Mouse (Mus musculus) gastrocnemius, postnatal 14 days (tissue): ENCODE measurements around the gene Cept1. TPM values are rescaled to one million over a fixed set of nuclear protein-coding genes. Genes with fewer than 3 reads are reported as not detected.
A peak's percentile ranks its signal among the peaks of the same experiment; 100 is the strongest.
"Not testable (repeated sequence)": the region's sequence is repeated elsewhere in the genome, so short reads cannot be mapped to it uniquely, and the experiment has no call there.

Experiments
- DNase-seq: peaks from one replicate; pipeline ENCODE4 v3.0.0; 2021; ENCODE audit warnings: mixed read lengths
- intact Hi-C: fragments of 180-260 bp; cut with DNase I; formaldehyde crosslinking; loops from one replicate; pipeline ENCODE4 v1.15.1; 2025; ENCODE audit warnings: low total_unique reads
- long read RNA-seq, 2 experiments: library from polyadenylated mRNA; stranded (forward); transcript quantifications; one replicate each; pipeline ENCODE4 v2.0.0; 2021
- total RNA-seq, 2 experiments: library from RNA; stranded (reverse); gene quantifications; 2 replicates each; pipeline ENCODE4 v1.2.3; 2021

Gene Cept1
- total RNA-seq = 10 to 100 TPM; 14.7 to 16.1 TPM
- long read RNA-seq, experiment 1, transcript Cept1-202 (9 exons, 2,814 nt) = major isoform, 12 of 17 reads
- long read RNA-seq, experiment 1, partial matches to known transcripts = 0 of 17 reads
- long read RNA-seq, experiment 1, other reads (novel, unspliced or antisense) = 4 of 17 reads
- long read RNA-seq, experiment 2, transcript Cept1-202 (9 exons, 2,814 nt) = major isoform, 7 of 15 reads
- long read RNA-seq, experiment 2, transcript Cept1-201 (9 exons, 2,020 nt) = minor isoform, 5 of 15 reads
- long read RNA-seq, experiment 2, partial matches to known transcripts = 1 of 15 reads
- long read RNA-seq, experiment 2, other reads (novel, unspliced or antisense) = 2 of 15 reads

DNA sequence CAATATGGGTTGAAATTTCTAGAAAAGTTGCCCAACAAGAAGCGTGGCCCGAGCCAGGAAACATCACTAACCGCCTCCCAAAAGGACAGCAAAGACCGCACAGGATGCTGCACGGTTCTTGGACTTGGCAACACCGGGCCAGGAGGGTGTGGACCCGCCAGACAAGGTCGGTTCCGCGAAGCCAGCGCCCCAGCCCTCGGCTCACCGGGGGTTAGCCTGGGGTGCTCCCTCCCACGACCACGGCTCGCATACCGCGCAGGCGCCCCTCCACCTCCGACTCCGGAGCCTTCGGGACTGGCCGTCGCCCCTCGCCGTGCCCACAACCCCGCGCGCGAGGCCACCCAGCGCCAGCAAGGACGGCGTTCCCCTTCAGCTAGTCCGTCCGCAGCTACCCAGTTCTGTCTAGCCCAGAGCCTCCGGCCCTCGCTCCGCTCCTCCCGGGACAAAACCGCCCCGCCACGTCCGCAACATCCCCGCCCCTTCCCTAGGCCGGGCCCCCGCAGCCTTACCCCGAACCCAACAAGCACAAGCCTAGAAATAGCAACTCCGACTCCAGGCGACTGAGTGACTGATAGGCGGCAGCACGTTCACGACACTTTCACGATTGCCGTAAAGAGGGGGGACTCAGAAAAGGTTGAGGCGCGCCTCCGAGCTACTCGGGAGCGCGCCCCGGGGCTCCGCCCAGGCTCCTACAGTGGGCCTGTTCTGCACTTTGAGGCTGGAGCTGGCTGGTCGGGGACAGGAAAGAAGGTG, at the start of gene Cept1, which contains the start of gene Dram2:
TSS of gene Cept1 (minus strand) at position 632 of the 753 bp plus-strand sequence.
TSS of gene Dram2 (plus strand) at position 628 of the 753 bp plus-strand sequence.
- intact Hi-C loops = no loop called here
- DNase-seq = peak; percentile 91

DNA sequence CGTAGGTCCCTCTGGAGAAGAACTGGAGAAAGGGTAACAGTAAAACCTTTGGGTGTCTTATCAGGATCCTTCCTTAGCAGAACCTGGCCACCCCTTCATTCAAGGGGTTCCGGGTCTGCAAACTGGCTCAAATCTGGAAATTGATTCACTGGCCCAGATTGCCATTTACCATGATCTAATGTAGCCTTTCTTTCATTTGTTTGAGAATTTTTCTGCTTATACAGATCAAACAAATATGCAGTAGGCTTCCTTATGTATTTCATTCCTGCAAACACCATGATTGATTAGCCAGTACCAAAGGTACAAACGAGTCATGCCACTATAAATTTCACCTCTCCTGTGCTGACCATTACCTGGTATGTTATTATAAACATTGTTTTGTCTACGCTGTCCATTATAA, 46.0 kb upstream of the Cept1 start:
- DNase-seq, intact Hi-C loops: not testable (repeated sequence)

DNA sequence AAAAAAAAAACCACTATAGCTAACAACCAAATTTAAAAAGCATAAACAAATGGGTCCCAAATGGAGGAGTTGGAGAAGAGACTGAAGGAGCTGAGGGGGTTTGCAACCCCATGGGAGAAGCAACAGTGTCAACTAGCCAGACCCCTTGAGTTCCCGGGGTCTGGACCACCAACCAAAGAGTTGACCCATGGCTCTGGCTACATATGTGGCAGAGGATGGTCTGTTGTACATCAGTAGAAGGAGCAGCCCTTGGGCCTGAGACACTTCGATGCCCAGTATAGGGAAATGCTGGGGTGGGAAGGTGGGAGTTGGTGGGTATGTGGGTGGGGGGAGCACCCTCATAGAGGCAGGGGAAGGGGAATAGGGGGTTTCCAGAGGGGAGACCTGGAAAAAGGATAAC, 31.7 kb upstream of the Cept1 start:
- DNase-seq = no peak
- intact Hi-C loops = no loop called here

DNA sequence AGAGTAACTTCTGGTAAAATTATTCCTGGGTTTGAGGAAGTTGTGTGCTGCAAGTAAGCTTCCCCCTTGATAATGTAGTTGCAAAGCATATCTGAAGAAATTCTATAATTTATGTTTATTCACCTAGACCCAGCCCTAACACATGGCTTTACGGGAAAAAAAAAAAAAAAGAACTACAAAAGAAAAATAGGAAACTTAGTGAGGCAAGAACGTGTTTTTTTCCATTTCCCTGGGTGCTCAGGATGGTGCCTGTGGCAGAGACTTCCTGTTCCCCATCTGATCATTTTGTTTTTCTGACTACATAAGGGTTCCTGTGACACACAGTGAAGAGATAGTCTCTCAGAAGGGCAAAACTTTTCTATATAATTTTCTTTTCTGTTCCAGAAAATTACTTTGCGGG, 25.6 kb upstream of the Cept1 start:
- intact Hi-C loops = no loop called here
- DNase-seq = no peak

DNA sequence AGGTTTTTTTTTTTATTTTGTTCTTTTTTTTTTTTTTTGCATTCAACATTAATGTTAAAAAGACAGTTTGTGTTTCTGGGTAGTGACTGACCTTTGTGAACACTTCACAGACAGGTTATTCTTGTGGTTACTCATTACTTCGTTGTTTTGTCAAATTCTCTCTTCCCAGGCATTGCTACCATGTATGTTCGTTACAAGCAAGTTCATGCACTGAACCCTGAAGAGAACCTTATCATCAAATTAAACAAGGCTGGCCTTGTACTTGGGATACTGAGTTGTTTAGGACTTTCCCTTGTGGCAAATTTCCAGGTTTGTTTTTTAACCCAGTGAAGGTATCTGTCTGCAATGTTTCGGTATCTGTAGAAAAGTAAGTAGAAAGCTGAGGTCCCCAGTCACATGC, 18.3 kb upstream of the Cept1 start:
- intact Hi-C loops = no loop called here
- DNase-seq = no peak

DNA sequence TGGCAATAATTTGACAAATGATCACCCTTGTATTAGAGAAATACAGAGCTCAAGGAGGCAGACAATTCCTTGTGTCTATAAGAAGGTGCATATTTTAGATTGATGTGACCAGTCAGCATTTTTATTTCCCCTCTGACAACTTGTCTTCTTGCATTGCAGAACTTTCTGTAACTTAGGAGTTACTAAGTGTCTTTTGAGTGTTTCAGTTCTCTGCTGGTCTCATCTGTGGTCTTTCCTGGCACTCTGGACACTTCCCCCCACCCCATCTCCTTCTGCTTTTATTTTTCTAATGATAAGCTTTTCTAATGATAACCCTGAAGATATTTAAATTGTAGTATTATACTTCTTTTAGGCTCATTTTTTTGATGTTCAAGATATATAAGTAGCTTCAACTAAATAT, 10.7 kb upstream of the Cept1 start:
- DNase-seq = no peak
- intact Hi-C loops = no loop called here

DNA sequence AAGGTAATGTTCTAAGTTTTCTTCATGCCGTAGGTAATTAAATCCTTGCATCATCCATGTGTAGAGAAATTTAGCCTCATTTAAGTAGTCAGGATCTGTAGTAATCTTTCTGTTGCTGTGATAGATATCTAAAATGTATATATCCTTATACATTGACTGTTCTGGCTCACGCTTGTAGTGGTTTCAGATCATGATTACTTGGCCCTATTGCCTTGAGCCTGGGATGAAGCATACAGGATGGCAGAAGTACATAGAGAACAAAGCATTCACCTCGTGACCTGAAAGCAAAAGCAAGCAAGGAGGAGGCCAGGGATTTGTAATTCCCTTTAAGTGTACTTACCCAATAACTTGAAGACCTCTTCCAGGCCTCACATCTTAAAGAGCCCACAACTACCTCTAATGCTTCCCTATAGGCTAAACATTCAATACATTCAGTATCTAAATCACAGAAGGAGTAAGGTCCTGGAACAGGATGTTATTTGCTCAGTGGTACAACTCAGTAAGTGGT, 8.2 kb upstream of the Cept1 start:
- intact Hi-C loops = no loop called here
- no peak for DNase-seq

DNA sequence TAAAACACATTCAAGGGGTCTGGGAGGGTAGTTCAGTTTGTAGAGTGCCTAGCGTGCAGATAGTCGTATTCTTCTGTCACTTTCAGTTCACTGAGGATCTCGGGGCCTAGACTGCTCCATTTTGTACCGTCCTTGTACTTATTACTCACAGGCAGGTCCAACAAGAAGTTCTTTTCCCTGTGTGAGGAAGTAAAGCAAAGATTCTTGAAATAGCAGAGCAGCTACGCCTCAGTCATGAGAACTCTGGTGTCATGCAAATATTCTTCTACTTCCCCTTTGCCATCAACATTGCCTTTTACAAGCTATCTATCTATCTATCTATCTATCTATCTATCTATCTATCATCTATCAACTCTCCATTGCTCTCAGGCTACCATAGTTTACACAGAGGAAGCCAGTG, 5.8 kb upstream of the Cept1 start:
- DNase-seq = no peak
- intact Hi-C loops = no loop called here

DNA sequence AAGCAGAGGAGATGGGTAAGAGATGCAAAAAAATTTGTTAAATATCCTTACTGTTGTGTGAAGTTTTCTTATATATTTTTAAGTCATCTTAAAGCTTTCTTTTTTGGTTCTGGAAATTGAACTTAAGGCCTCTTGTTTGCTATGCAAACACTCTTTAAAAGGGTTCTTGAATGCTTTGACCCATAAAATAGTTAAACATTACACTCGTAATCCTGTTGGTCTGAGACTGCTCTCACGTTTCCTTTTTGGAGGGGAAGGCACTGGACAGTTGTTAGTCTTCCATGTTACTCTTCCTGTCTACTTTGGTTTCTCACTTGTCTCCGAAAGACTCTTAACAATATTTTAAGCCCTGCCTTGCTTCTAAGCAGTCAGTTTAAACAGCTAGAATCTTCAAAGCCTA, 1.4 kb upstream of the Cept1 start:
- intact Hi-C loops = no loop called here
- no peak for DNase-seq

DNA sequence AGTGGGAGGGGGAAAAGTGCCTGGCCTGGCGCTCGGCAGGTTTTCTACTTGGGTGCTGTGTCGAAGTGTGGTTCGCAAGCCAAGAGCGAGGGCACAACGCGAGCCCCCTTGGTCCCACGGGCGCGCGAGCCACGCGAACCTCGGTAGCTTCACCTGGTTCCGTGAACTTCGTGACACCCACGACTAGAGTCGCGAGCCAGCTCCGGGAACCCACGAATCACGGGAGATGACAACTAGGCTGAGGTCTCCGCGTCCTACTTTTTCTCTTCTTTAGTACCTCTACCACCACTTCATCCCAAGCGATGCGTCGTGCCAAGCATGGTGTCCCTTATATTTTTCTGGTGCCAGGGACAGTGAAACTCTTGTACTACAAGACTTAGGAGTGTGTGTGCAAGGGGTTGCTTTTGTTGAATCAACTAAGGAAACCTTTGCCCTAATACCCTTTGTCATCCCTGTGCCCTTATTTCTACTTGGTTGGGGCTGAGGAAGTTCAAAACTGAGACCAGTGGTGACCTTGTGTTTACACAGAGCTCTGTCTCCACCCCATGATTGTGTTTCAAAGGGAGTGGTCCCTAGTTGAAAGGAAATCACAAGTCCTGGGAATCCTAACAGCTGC, 430 bp upstream of the Cept1 start:
- intact Hi-C loops = no loop called here
- no peak for DNase-seq

DNA sequence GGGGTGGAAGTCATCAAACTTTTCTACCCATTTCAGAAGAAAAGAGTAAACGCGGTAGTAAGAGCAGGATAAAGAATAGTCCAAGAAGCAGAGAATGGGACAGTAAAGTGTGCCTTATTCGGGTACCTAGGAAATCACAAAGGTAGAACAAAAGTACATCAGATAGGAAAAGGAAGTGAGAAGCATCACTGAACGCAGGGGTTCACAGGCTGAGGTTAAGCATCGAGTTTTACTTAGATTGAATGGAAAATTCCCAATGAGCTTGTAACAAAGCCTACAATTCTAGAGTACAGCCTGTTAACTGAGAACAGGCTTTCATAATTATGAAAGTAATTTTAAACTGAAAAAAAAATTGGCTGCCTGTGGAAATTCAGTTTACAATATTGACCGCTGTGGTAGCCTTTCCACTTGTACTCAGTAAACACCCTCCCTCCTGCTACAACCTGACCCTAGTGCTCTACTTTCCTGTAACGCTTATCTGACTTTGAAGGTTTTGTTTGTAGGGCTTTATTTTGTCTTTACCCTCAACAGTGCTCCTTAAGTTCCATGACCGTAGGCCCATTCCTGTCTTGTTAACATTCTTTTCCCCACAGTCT, 2.8 kb downstream of the Cept1 start:
- DNase-seq = no peak
- intact Hi-C loops = no loop called here

DNA sequence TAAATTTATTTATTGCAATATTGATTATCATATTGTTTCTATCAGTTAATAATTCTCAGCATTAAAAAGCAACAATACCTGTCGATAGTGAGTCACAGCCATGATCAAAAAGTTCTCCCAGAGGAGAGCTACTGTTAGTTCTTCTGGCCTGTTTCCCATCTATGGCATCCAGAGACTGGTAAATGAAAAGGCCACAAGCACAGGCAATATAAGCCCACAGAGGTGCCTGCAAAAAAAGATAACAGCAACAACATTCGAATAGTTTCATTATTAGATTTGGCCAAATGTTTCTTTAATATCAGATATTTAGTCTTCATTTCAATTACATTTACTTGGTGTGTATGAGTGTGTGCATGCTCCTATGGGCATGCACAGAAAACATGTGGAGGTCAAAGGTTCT, 14.3 kb downstream of the Cept1 start:
- DNase-seq = no peak
- intact Hi-C loops = no loop called here

DNA sequence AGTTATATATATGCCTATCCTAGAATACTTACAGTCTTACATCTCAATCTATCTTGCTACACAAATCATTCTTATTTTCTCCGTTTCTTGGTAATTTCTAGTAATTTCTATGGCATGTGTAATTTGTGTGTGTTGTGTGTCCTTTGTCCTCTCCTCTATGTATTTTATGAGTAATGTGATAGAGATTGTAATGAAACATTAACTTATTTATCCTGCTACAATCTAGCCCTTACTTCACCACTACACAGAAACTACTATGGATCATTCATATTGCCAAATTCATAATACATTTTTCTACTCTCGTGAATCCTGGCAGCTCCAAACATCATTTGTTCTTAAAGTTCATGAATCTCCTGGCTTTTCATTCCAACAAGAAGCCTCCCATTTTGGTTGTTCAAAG, 19.6 kb downstream of the Cept1 start:
- no peak for DNase-seq
- intact Hi-C loops = no loop called here

DNA sequence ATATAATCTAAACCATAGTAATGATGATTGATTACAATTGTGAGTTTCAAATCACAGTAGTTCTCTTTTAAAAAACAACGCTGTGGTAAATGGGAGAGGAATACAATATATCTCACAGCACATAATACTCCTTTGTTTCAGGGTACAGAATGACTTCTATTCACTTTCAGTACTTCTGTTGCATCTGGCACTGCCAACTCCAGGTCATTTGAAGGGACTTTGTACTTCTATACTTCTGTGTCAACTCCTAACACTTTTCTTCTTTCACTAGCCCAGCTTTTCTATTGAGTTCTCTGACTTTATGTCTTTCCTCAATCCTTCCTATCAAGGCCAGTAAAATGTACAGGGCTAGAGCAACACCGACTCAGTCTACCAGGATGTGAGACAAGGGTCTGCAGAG, 21.2 kb downstream of the Cept1 start:
- intact Hi-C loops = no loop called here
- no peak for DNase-seq

DNA sequence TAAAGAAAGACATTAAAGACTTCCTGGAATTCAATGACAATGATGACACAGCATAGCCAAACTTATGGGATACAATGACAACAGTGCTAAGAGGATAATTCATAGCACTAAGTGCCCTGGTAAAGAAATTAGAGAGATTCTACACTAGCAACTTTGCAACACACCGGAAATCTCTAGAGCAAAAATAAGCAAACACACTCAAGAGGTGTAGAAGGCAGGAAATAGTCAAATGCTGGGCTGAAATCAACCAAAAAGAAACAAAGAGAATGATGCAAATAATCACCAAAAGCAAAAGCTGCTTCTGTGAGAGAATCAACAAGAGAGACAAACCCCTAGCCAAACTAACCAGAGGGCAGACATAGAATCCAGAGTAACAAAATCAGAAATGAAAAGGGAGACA, 24.9 kb downstream of the Cept1 start:
- intact Hi-C loops = no loop called here
- DNase-seq = no peak

DNA sequence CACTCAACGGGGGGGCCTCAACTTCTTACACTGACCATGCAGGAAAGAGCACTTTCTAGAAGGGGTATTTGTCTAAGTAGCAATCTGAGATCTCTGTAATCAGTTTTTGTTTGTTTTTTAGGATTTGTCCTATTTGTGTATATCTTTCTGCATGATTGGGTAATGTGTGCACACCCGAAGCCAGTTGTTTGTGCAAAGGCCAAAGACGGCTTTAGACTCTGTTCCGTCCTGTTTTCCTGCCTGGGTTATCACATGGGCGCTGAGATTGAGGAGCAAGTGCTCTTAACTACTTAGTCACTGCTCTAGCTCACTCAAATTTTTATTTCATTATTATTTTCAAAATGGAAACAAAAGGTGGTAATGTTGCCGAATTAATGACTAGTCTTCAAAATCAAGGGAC, 32.6 kb downstream of the Cept1 start:
- no peak for DNase-seq
- intact Hi-C loops = no loop called here

DNA sequence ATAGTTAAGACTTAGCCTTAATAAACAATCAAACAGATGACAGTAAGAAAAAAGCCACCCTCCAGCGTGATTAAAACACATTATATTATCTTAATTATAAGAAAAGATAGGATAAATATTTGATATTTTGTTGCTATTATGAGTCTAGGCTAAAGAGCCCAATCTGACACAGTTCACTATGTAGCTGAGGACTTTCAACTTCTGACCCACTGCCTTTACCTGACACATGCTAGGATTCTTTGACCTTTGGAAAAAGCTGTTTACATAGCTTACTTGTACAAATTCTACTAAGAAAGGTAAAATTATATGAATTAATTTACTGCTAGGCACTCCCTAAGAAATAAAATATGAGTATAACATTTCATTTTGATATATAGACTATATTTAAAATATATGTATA, 36.9 kb downstream of the Cept1 start:
- no peak for DNase-seq
- intact Hi-C loops = no loop called here

DNA sequence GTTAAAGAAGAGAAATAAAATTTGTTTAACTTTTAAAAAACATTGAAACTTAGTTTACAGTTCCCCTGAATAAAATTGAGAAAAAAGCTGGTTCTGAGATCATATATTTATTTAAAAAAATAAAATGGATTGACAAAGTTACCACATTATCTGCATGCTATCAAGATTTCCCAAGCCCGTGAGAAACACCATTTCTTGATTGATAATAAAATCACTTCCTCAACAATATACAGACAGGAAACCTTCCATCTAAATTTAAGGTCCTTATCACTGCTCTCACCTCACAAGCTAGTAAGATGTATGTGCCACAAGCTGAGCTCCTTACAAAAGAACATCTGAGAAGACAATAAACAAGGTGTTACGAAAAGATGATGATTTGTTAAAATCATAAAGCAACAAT, 44.7 kb downstream of the Cept1 start:
- no peak for DNase-seq
- intact Hi-C loops = no loop called here

DNA sequence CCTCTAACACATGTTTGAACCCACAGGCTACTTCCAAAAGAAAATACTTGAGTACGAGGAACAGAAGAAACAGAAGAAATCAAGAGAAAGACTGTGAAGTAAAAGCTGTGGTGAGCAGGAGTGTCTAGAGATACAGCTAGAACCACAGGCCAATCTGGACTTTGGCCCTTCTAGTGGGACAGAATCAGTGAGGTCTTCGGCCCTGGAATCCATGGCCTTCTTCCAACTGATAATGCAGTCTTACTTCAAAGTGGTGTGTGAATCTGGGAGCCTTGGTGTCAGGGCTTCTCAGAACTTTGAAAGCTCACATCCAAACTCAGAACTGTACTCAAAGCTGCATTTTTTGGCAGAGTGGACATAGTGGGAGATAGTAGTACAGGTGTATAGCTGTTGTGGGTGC, 47.1 kb downstream of the Cept1 start:
- intact Hi-C loops = no loop called here
- DNase-seq = no peak

DNA sequence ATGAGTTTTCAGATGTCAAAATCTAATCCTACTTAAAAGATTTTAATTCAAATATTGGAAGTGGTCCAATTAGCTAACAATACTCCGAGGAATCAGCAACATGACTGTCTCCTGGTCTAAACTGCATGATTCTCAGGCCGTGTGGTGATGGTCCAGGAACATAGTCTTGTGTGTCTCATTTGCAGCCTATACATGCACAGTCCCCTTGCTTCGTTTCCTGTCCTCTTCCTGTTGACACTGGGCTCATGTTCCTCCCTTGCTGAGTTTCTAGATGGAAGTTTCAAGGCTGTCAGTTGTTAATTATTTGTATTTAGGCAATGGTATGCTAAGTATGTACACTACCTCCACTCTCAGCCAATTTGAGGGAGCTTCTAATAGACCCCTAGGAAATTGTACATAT, 50.6 kb downstream of the Cept1 start:
- intact Hi-C loops = no loop called here
- no peak for DNase-seq
